Mouse (Mus musculus): ENCODE data around the gene Wdr53.
"Not testable (repeated sequence)": the region's sequence is repeated elsewhere in the genome, so short reads cannot be mapped to it uniquely, and the experiment has no call there.

Wdr53 gene

DNA sequence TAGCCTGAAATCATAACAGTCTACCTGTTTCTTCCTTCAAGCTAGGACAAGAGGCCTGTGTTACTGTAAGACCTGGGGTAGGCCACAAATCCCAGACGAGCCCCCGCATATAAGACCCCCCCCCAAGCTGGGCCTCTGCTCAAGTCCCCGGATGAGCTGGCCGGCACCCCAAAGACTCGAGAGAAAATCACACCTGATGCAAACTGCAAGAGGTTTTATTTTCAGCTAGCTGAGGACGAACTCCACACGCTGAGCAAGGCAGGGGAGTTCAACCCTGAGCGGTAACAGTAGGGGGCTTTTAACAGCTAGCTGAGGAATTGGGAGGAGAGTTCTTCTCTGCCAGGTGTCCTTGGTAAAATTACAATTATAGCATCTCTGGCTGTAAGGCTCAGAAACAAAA lies 33.2 kb downstream of the Wdr53 start:
- DNase-seq, result no peak

DNA sequence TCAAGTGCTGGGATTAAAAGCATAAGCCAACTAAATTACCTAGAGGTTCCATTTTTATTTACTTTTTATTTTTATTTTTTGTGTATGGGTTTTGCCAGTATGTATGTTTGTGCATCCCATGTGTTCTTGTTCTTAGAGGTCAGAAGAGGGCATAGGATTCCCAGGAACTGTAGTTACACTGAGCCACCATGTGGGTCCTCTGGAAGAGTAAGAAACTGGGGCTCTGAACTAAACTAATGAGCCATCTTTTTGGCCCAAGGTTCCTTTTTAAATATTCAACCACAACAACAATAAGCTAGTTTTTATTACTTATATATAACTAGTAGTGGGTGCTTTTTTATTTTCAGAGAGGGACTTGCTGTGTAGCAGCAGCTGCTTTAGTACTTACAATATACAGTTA lies 35.6 kb downstream of the Wdr53 start:
- no peak for DNase-seq

DNA sequence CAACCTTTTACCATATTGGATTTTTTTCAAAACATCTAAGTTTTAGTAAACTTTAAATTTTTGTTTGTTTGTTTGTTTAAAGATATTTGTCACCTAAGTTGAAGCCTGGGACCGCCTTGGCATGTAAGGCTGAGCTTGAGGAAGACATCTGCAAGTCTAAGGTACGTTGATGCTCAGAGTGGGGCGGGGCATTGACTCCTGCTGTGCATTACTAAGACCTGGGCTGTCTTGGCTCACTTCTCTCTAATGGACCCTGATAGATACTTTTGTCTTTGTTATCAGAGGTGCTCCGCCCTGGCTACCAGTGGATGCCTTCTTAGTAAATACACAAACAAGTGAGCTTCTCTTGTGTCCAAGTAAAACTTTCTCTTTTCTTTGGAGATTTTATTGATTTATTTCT lies 44.8 kb downstream of the Wdr53 start:
- DNase-seq, result no peak

DNA sequence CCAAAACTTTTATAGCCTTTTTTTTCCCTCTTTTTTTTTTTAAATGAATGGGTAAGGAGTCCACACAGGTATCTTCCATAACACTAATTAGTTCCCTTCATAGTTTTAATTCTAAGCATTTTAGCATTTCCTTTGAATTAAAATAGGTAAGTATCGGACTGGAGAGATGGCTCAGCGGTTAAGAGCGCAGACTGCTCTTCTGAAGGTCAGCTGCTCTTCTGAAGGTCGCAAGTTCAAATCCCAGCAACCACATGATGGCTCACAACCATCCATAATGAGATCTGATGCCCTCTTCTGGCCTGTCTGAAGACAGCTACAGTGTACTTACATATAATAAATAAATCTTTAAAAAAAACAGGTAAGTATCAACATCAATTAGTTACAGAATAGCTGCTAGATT lies 52.6 kb downstream of the Wdr53 start:
- DNase-seq, result not testable (repeated sequence)

DNA sequence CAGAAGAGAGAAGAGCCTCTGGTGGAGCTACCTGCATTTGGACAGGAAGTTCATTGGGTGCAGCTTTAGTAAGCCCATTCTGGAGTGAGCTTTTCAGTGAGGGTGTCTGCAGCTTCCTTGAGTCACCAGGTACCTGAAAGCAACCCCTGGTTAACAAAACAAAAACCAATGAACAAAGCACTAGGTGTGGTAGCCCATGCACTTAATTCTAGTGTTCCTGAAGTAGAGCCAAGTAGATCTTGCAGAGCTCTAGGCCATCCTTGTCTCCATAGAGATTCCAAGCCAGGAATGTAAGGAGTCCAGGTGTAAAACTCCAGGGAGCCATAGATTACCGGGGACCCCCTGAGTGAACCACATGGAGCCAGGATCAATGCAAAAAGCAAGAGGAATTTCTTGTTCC lies 56.0 kb downstream of the Wdr53 start:
- DNase-seq, result no peak

DNA sequence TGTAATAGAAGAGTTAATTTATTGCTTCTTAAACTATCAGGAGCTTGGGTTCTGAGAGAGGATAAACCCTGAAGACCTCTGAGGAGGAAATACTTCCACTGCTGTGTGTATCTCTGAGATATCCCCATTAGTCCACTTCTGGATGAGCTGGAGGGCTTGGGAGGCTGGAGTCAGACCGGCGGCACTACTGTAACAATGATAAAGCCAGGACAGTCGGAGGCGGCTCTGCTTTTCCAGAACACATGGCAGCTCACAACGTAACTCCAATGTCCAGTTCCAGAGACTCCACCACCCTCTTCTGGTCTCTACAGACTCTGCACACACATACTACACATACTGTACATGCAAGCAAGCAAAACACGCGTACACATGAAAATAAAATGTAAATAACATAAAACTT lies 56.9 kb downstream of the Wdr53 start:
- no peak for DNase-seq

All from thymus, postnatal 25 days (tissue).